Mouse (Mus musculus): ENCODE measurements around the gene Eml1. TPM values are rescaled to one million over a fixed set of nuclear protein-coding genes. Genes with fewer than 3 reads are reported as not detected.

Gene Eml1
- polyA plus RNA-seq, 1 experiment from 2014 or later: 10.6 TPM

- Histone ChIP-seq H3K4me2 (no peak overlapping the region), H3K27me3 (replicated peaks) (0 out of 2 replicates have a peak, but pooled peaks cover 4% of the 10 kb centered on the region), H3K9me3 (replicated peaks) (no peaks in the 10 kb centered on the region), H3K27ac (no peak overlapping the region), H3K4me1 (no peaks in the 10 kb centered on the region), H3K36me3 (no peaks in the 10 kb centered on the region), H3K9ac (no peak overlapping the region), H3K4me3 (no peak overlapping the region)
- no peak for ATAC-seq
- 71% methylated on average over 13 of the region's 13 CpGs for WGBS (ENCODE audit: insufficient replicate concordance)
Observed at GRCm38 (mm10) chr12:108378379-108379133, 7.8 kb downstream of the Eml1 start.

GRCm38 (mm10) chr12:108386476-108387232 is 15.9 kb downstream of the Eml1 start:
- 73% methylated on average over 13 of the region's 13 CpGs for WGBS (ENCODE audit: insufficient replicate concordance)
- Histone ChIP-seq H3K9me3 (replicated peaks) (no peaks in the 10 kb centered on the region), H3K4me1 (no peaks in the 10 kb centered on the region), H3K27me3 (replicated peaks) (0 out of 2 replicates have a peak, but pooled peaks cover 6% of the 10 kb centered on the region), H3K9ac (no peak overlapping the region), H3K4me2 (no peak overlapping the region), H3K27ac (no peak overlapping the region), H3K4me3 (no peak overlapping the region), H3K36me3 (no peaks in the 10 kb centered on the region)
- no peak for ATAC-seq

GRCm38 (mm10) chr12:108389718-108390117 is 19.0 kb downstream of the Eml1 start:
- ATAC-seq: no peak
- no peaks in the 10 kb centered on the region for H3K36me3 ChIP-seq
- H3K27ac ChIP-seq: no peak overlapping the region
- H3K4me1 ChIP-seq: no peaks in the 10 kb centered on the region
- H3K9ac ChIP-seq: no peak overlapping the region
- no peak overlapping the region for H3K4me3 ChIP-seq
- H3K9me3 ChIP-seq (replicated peaks): no peaks in the 10 kb centered on the region
- 37% methylated on average over 3 of the region's 3 CpGs for WGBS (ENCODE audit: insufficient replicate concordance)
- no peak overlapping the region for H3K4me2 ChIP-seq
- H3K27me3 ChIP-seq (replicated peaks): 0 out of 2 replicates have a peak, but pooled peaks cover 3% of the 10 kb centered on the region

GRCm38 (mm10) chr12:108392254-108393044 is 21.7 kb downstream of the Eml1 start:
- H3K4me2 ChIP-seq: no peak overlapping the region
- no peak overlapping the region for H3K4me3 ChIP-seq
- no peaks in the 10 kb centered on the region for H3K36me3 ChIP-seq
- 0 out of 2 replicates have a peak, but pooled peaks cover 3% of the 10 kb centered on the region for H3K27me3 ChIP-seq (replicated peaks)
- no peak overlapping the region for H3K9ac ChIP-seq
- no peaks in the 10 kb centered on the region for H3K4me1 ChIP-seq
- WGBS (ENCODE audit: insufficient replicate concordance): 62% methylated on average over 12 of the region's 12 CpGs
- no peak overlapping the region for H3K27ac ChIP-seq
- H3K9me3 ChIP-seq (replicated peaks): no peaks in the 10 kb centered on the region
- ATAC-seq: no peak

- Histone ChIP-seq H3K36me3 (no peaks in the 10 kb centered on the region), H3K4me3 (no peak overlapping the region), H3K9me3 (replicated peaks) (no peaks in the 10 kb centered on the region), H3K27me3 (replicated peaks) (0 out of 2 replicates have a peak, but pooled peaks cover 3% of the 10 kb centered on the region), H3K27ac (no peak overlapping the region), H3K4me1 (no peaks in the 10 kb centered on the region), H3K9ac (no peak overlapping the region), H3K4me2 (no peak overlapping the region)
- 72% methylated on average over 4 of the region's 4 CpGs for WGBS (ENCODE audit: insufficient replicate concordance)
- no peak for ATAC-seq
Observed at GRCm38 (mm10) chr12:108393082-108393481, 22.3 kb downstream of the Eml1 start.

- no peaks in the 10 kb centered on the region for H3K9me3 ChIP-seq (replicated peaks)
- ATAC-seq: no peak; the same call in 1 of the 2 replicates
- H3K4me3 ChIP-seq: no peak overlapping the region
- no peak overlapping the region for H3K27ac ChIP-seq
- no peak overlapping the region for H3K4me2 ChIP-seq
- no peaks in the 10 kb centered on the region for H3K27me3 ChIP-seq (replicated peaks)
- no peaks in the 10 kb centered on the region for H3K36me3 ChIP-seq
- WGBS (ENCODE audit: insufficient replicate concordance): 60% methylated on average over 4 of the region's 4 CpGs
- H3K9ac ChIP-seq: no peak overlapping the region
- H3K4me1 ChIP-seq: no peaks in the 10 kb centered on the region
Observed at GRCm38 (mm10) chr12:108393637-108394036, 22.9 kb downstream of the Eml1 start.

GRCm38 (mm10) chr12:108394534-108395284 is 24.0 kb downstream of the Eml1 start:
- Histone ChIP-seq H3K9me3 (replicated peaks) (no peaks in the 10 kb centered on the region), H3K36me3 (no peaks in the 10 kb centered on the region), H3K4me2 (no peak overlapping the region), H3K4me3 (no peak overlapping the region), H3K9ac (no peak overlapping the region), H3K4me1 (no peaks in the 10 kb centered on the region), H3K27ac (no peak overlapping the region), H3K27me3 (replicated peaks) (no peaks in the 10 kb centered on the region)
- WGBS (ENCODE audit: insufficient replicate concordance): 74% methylated on average over 17 of the region's 17 CpGs
- no peak for ATAC-seq

GRCm38 (mm10) chr12:108395285-108395660 is 24.5 kb downstream of the Eml1 start:
- Histone ChIP-seq H3K9ac (no peak overlapping the region), H3K4me2 (no peak overlapping the region), H3K9me3 (replicated peaks) (no peaks in the 10 kb centered on the region), H3K4me3 (no peak overlapping the region), H3K27me3 (replicated peaks) (no peaks in the 10 kb centered on the region), H3K27ac (no peak overlapping the region), H3K36me3 (no peaks in the 10 kb centered on the region), H3K4me1 (no peaks in the 10 kb centered on the region)
- 64% methylated on average over 6 of the region's 6 CpGs for WGBS (ENCODE audit: insufficient replicate concordance)
- ATAC-seq: no peak

- Histone ChIP-seq H3K36me3 (no peaks in the 10 kb centered on the region), H3K9ac (no peak overlapping the region), H3K27ac (no peak overlapping the region), H3K4me1 (no peaks in the 10 kb centered on the region), H3K4me2 (no peak overlapping the region), H3K9me3 (replicated peaks) (no peaks in the 10 kb centered on the region), H3K4me3 (no peak overlapping the region), H3K27me3 (replicated peaks) (no peaks in the 10 kb centered on the region)
- ATAC-seq: no peak
- WGBS (ENCODE audit: insufficient replicate concordance): 63% methylated on average over 11 of the region's 11 CpGs
Observed at GRCm38 (mm10) chr12:108396081-108396947, 25.6 kb downstream of the Eml1 start.

GRCm38 (mm10) chr12:108398681-108399080 is 27.9 kb downstream of the Eml1 start:
- Histone ChIP-seq H3K27ac (no peak overlapping the region), H3K36me3 (no peaks in the 10 kb centered on the region), H3K9me3 (replicated peaks) (no peaks in the 10 kb centered on the region), H3K4me2 (no peak overlapping the region), H3K27me3 (replicated peaks) (no peaks in the 10 kb centered on the region), H3K4me3 (no peak overlapping the region), H3K9ac (no peak overlapping the region), H3K4me1 (no peaks in the 10 kb centered on the region)
- no peak for ATAC-seq
- 60% methylated on average over 7 of the region's 7 CpGs for WGBS (ENCODE audit: insufficient replicate concordance)

- H3K4me3 ChIP-seq: no peak overlapping the region
- H3K4me1 ChIP-seq: no peaks in the 10 kb centered on the region
- no peaks in the 10 kb centered on the region for H3K9me3 ChIP-seq (replicated peaks)
- H3K27me3 ChIP-seq (replicated peaks): no peaks in the 10 kb centered on the region
- no peak overlapping the region for H3K27ac ChIP-seq
- ATAC-seq: no peak
- WGBS (ENCODE audit: insufficient replicate concordance): 69% methylated on average over 8 of the region's 8 CpGs
- H3K36me3 ChIP-seq: no peaks in the 10 kb centered on the region
- H3K4me2 ChIP-seq: no peak overlapping the region
- no peak overlapping the region for H3K9ac ChIP-seq
Observed at GRCm38 (mm10) chr12:108399191-108399590, 28.4 kb downstream of the Eml1 start.
